Mouse (Mus musculus) spleen, adult 2 months (tissue): Measurements from ENCODE around the gene Apeh. TPM values are rescaled to one million over a fixed set of nuclear protein-coding genes. Genes with fewer than 3 reads are reported as not detected.

Experiments
- DNase-seq, 2 experiments: peaks; one replicate each; pipeline versions ENCODE4 v3.0.0 to v3.0.0-alpha.2; 2012 to 2021; ENCODE audit warnings: low spot score in 2 of 2, low read depth in 1 of 2
- H3K27ac ChIP-seq: fragments of 200-500 bp; 2 replicates; pipeline ENCODE4 v1.5.1; 2012; ENCODE audit warnings: low read length, inconsistent platforms; ENCODE audit not compliant: insufficient read depth
- H3K27me3 ChIP-seq: fragments of 200-500 bp; 2 replicates; pipeline ENCODE4 v1.6.1; 2012; ENCODE audit warnings: mild to moderate bottlenecking, moderate library complexity, low read length, inconsistent platforms; ENCODE audit not compliant: control insufficient read depth, insufficient read depth
- H3K36me3 ChIP-seq: fragments of 200-500 bp; 2 replicates; pipeline ENCODE4 v1.6.1; 2012; ENCODE audit warnings: mild to moderate bottlenecking, low read length, inconsistent platforms; ENCODE audit not compliant: control insufficient read depth, insufficient read depth
- H3K4me1 ChIP-seq: fragments of 200-500 bp; 2 replicates; pipeline ENCODE4 v1.6.1; 2011; ENCODE audit warnings: inconsistent platforms; ENCODE audit not compliant: control insufficient read depth, insufficient read depth, insufficient read length
- H3K4me3 ChIP-seq: fragments of 200-500 bp; 2 replicates; pipeline ENCODE4 v1.5.1; 2011; ENCODE audit warnings: mild to moderate bottlenecking, inconsistent platforms; ENCODE audit not compliant: insufficient read depth, insufficient read length; ENCODE audit errors: extremely low read depth
- CTCF ChIP-seq: fragments of 200-500 bp; IDR thresholded peaks from 2 replicates; pipeline ENCODE4 v1.5.1; 2011; ENCODE audit warnings: mild to moderate bottlenecking, inconsistent platforms; ENCODE audit not compliant: insufficient read depth, insufficient read length, insufficient replicate concordance; ENCODE audit errors: extremely low read depth
- POLR2A ChIP-seq: fragments of 200-500 bp; IDR thresholded peaks from 2 replicates; pipeline ENCODE4 v1.6.1; 2011; ENCODE audit warnings: low read depth, low read length, inconsistent platforms
- WGBS: fragments of 180-500 bp; shearing (Covaris S2); methylation state at CpG from one replicate; pipeline ENCODE4 v1.1.7; 2018; 5-methylcytosine and 5-hydroxymethylcytosine counted together
- polyA plus RNA-seq: library from polyadenylated mRNA; depleted of rRNA; stranded (reverse); fragments of >200 nt; gene quantifications from 2 replicates; pipeline ENCODE4 v1.2.3, GENCODE M21; 2012

Gene Apeh
- polyA plus RNA-seq, 1 experiment, result 136 TPM

GRCm38 (mm10) chr9:108129042-108129948, 34.9 kb upstream of the Apeh start:
- H3K36me3 ChIP-seq, result no peaks in the 10 kb centered on the region
- no peak for DNase-seq
- no peak for TF ChIP-seq POLR2A
- no peak for TF ChIP-seq CTCF
- no peak overlapping the region for H3K27ac ChIP-seq
- no peaks in the 10 kb centered on the region for H3K27me3 ChIP-seq
- 69% methylated on average over 13 of the region's 13 CpGs for WGBS
- H3K4me3 ChIP-seq, result no peak overlapping the region
- no peaks in the 10 kb centered on the region for H3K4me1 ChIP-seq

DNA sequence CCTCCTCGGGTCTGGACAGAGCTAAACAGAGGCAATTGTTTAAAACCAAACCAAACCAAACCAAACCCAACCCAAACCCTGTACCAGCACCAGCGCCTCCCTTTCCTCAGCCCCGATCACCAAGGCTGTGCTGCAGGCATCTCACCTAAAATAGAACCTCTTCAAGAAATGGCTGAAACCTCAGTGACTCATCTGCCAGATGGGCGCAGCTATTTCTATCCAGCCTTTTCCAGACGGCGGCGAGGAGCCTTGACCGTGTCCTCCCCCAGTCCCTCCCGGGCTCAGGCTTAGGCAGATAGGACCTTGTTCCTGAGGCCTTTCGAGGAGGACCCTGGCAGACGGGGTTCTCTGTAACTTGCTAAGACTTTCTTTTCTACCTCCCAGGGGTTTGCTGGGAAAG, 33.8 kb upstream of the Apeh start:
- Histone ChIP-seq H3K27ac (no peak overlapping the region), H3K4me1 (no peaks in the 10 kb centered on the region), H3K27me3 (no peaks in the 10 kb centered on the region), H3K4me3 (no peak overlapping the region), H3K36me3 (no peaks in the 10 kb centered on the region)
- no peak for TF ChIP-seq CTCF
- no peak for TF ChIP-seq POLR2A
- no peak for DNase-seq
- WGBS, result 85% methylated on average over 11 of the region's 11 CpGs

GRCm38 (mm10) chr9:108126436-108127180, 32.2 kb upstream of the Apeh start:
- Histone ChIP-seq H3K4me1 (no peaks in the 10 kb centered on the region), H3K27ac (no peak overlapping the region), H3K36me3 (no peaks in the 10 kb centered on the region), H3K27me3 (no peaks in the 10 kb centered on the region), H3K4me3 (no peak overlapping the region)
- DNase-seq, result no peak
- TF ChIP-seq CTCF, result no peak
- no peak for TF ChIP-seq POLR2A
- WGBS, result 89% methylated on average over 17 of the region's 17 CpGs

DNA sequence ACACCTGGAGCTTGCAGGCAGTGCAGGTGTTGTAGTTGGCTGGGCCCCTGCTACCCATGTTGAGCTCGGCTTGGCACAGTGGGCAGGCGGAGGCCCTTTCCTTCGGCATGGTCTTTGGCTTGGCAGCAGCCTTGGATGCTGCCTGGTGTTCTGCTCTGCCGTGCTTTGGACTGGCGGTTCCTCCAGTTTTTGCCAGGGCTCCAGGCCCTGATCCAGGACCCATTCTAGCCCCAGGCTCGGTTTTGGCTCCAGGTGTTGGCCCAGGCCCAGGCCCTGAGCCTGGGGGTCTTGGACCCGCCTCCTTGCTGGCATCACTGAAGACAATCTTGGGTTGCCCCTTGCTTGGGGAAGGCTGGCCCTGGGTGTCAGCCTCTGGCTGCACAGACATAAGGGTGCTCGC, 31.3 kb upstream of the Apeh start:
- Histone ChIP-seq H3K36me3 (no peaks in the 10 kb centered on the region), H3K27me3 (no peaks in the 10 kb centered on the region), H3K27ac (no peak overlapping the region), H3K4me1 (peaks cover 2% of the 10 kb centered on the region; the same call in 1 of the 2 replicates), H3K4me3 (no peak overlapping the region)
- no peak for DNase-seq
- TF ChIP-seq POLR2A, result no peak
- TF ChIP-seq CTCF, result no peak
- 87% methylated on average over 8 of the region's 8 CpGs for WGBS

- H3K27ac ChIP-seq, result no peak overlapping the region
- no peak for TF ChIP-seq CTCF
- no peak for TF ChIP-seq POLR2A
These were observed 29.5 kb upstream of the Apeh start for GRCm38 (mm10) chr9:108123916-108124315.

GRCm38 (mm10) chr9:108121170-108121969, 27.0 kb upstream of the Apeh start:
- Histone ChIP-seq H3K36me3 (no peaks in the 10 kb centered on the region), H3K4me3 (no peak overlapping the region), H3K27ac (no peak overlapping the region), H3K4me1 (peaks cover 8% of the 10 kb centered on the region; the same call in 1 of the 2 replicates), H3K27me3 (no peaks in the 10 kb centered on the region)
- DNase-seq, result no peak
- 87% methylated on average over 10 of the region's 10 CpGs for WGBS
- no peak for TF ChIP-seq CTCF
- TF ChIP-seq POLR2A, result no peak

More at GRCm38 (mm10) chr9:108123916-108124315, 29.5 kb upstream of the Apeh start:
- Histone ChIP-seq H3K36me3 (no peaks in the 10 kb centered on the region), H3K4me1 (peaks cover 8% of the 10 kb centered on the region; the same call in 1 of the 2 replicates), H3K4me3 (no peak overlapping the region), H3K27me3 (no peaks in the 10 kb centered on the region)
- no peak for DNase-seq
- 91% methylated on average over 4 of the region's 4 CpGs for WGBS

- no peak overlapping the region for H3K27ac ChIP-seq
- no peaks in the 10 kb centered on the region for H3K36me3 ChIP-seq
- TF ChIP-seq CTCF (no peak), POLR2A (no peak)
- H3K4me3 ChIP-seq, result no peak overlapping the region
- 60% methylated on average over 8 of the region's 8 CpGs for WGBS
- H3K4me1 ChIP-seq, result peaks cover 8% of the 10 kb centered on the region; the same call in 1 of the 2 replicates
- DNase-seq, result no peak
- H3K27me3 ChIP-seq, result no peaks in the 10 kb centered on the region
These were observed 26.3 kb upstream of the Apeh start for GRCm38 (mm10) chr9:108120671-108121070.
